Mouse (Mus musculus): Measurements from ENCODE around the gene Cryl1.
A peak's percentile ranks its signal among the peaks of the same experiment; 100 is the strongest.

The Cryl1 gene

GRCm38 (mm10) chr14:57372348-57373102 lies 25.8 kb downstream of the Cryl1 start:
- peak; percentile 62 for DNase-seq

GRCm38 (mm10) chr14:57367327-57367726 lies 31.0 kb downstream of the Cryl1 start:
- DNase-seq: no peak

- no peak for DNase-seq
Observed at GRCm38 (mm10) chr14:57366724-57367123, 31.6 kb downstream of the Cryl1 start.

- DNase-seq: no peak
Observed at GRCm38 (mm10) chr14:57365341-57365740, 33.0 kb downstream of the Cryl1 start.

- DNase-seq: no peak
Observed at GRCm38 (mm10) chr14:57363833-57364232, 34.5 kb downstream of the Cryl1 start.

- DNase-seq: peak; percentile 78
Observed at GRCm38 (mm10) chr14:57362726-57363660, 35.3 kb downstream of the Cryl1 start.

- no peak for DNase-seq
Observed at GRCm38 (mm10) chr14:57357030-57357429, 41.3 kb downstream of the Cryl1 start.

GRCm38 (mm10) chr14:57351521-57352235 lies 46.7 kb downstream of the Cryl1 start:
- DNase-seq: no peak

GRCm38 (mm10) chr14:57349955-57350354 lies 48.4 kb downstream of the Cryl1 start:
- peak; percentile 40 for DNase-seq

- DNase-seq: no peak
Observed at GRCm38 (mm10) chr14:57348155-57348554, 50.2 kb downstream of the Cryl1 start.

GRCm38 (mm10) chr14:57346135-57346534 lies 52.2 kb downstream of the Cryl1 start:
- no peak for DNase-seq

- DNase-seq: peak; percentile 20
Observed at GRCm38 (mm10) chr14:57344781-57345492, 53.4 kb downstream of the Cryl1 start.

GRCm38 (mm10) chr14:57343057-57343750 lies 55.1 kb downstream of the Cryl1 start:
- no peak for DNase-seq

- no peak for DNase-seq
Observed at GRCm38 (mm10) chr14:57342316-57343055, 55.8 kb downstream of the Cryl1 start.

- DNase-seq: no peak
Observed at GRCm38 (mm10) chr14:57338666-57339065, 59.7 kb downstream of the Cryl1 start.

GRCm38 (mm10) chr14:57334833-57335232 lies 63.5 kb downstream of the Cryl1 start:
- no peak for DNase-seq

GRCm38 (mm10) chr14:57332503-57332902 lies 65.8 kb downstream of the Cryl1 start:
- DNase-seq: no peak

- DNase-seq: no peak
Observed at GRCm38 (mm10) chr14:57331097-57331496, 67.2 kb downstream of the Cryl1 start.

- DNase-seq: no peak
Observed at GRCm38 (mm10) chr14:57329600-57329999, 68.7 kb downstream of the Cryl1 start.

- DNase-seq: no peak
Observed at GRCm38 (mm10) chr14:57326771-57327170, 71.6 kb downstream of the Cryl1 start.

GRCm38 (mm10) chr14:57318812-57319211 lies 79.5 kb downstream of the Cryl1 start:
- DNase-seq: no peak
